Mouse (Mus musculus) layer of hippocampus, adult 8-10 months (tissue): ENCODE data around the gene Zbtb42. TPM values are rescaled to one million over a fixed set of nuclear protein-coding genes. Genes with fewer than 3 reads are reported as not detected.

Source experiments
- DNase-seq, 2 experiments: peaks; one replicate each; pipeline ENCODE4 v3.0.0; 2022; ENCODE audit warnings: low spot score in 2 of 2
- microRNA-seq, 2 experiments: library from miRNA; unstranded; fragments of <30 nt; microRNA quantifications; one replicate each; pipeline ENCODE4 v1.2.0; 2022
- total RNA-seq, 4 experiments: library from RNA; stranded (reverse); gene quantifications; 2 replicates each; pipeline ENCODE4 v1.2.4; 2022

Gene Zbtb42
- total RNA-seq, 4 experiments from 2014 or later: 0.98 to 2.2 (median 1.1) TPM

DNA sequence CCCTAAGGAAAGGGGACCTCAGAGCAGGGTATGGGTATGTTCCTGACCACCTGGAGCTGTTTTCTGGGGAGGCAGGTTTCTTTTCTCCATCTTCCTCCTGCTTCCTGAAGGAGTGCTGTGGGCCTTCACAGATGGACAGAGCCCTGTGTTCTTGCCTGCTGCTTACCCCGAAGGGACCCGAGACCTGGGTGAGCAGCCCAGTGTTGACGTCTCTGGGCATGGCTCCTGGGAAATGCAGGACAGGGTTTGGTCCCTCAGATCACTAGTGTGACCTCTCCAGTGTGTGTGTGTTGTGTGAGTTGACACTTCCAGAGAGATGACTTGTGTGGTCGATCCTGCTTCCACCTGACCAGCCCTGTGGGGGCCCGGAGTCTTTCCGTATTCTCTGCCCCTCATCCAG lies 44.8 kb downstream of the Zbtb42 start:
- DNase-seq: no peak

DNA sequence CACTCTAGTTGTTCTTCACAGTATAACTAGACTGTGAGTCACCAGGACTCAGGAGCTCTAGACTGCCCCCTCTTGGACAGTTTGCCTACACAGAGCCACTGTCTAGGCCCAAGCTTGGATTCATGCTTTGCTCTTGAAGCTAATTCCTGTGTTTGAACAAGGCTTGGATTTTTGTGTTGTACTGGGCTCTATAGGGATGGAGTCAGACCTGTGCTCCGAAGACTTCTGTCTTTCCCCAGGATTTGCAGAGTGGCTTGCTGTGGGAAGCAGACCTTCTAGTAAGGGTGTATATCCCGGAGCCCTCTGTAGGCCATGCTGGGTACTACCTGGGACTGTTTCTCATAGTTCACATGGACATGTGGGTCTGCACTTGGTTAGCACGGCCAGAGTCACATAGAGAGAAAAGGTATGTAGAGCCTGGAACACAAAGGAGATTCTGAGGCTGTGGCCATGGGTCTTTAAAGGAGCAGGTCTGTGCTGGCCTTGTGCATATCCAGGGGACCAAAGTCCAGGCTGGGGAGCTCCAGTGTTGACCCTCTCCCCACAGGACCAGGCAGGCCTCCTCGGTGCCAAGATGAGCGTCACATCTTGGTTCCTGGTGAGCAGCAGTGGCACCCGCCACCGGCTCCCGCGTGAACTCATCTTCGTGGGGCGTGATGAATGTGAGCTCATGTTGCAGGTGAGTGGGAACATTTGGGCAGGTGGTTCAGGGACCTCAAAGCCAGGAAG lies 45.6 kb downstream of the Zbtb42 start:
- DNase-seq: peak in 1 of 2 experiments; percentile 76

DNA sequence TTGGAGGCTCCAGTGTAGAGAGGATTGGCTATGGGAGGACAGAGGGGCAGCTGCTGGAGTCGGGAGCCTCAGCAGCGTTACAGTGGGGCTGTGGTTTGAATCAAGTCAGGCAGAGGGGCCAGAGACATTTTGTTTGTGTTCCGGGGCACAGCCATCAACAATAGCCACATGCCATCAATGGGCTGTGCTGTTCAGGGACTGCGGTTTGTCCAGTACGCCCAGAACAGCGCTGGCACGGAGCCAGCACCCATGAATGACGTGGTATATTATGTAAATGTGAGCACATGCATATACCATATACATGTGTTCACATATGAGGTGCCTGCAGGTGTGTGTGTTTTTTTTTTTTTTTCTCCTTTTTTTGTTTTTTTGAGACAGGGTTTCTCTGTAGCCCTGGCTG lies 49.2 kb downstream of the Zbtb42 start:
- no peak for DNase-seq

DNA sequence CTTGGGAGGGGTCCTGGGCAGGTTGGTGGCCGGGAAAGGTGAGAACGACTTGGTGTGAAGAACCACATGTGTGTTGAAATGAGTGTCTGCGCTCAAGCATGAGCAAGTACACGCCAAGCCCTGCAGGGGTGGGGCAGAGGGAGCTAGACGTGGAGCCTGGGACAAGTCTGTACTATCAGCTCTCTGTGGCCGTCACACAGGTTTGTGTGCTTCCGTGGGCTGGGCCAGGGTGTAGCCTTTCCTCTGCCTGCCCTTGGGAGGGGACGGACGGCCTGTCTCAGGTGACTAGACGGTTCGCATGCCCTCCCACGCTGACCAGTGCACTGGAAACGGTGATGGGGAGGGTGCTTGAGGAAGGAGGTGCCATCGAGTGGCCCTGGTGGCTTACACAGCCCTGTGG lies 52.2 kb downstream of the Zbtb42 start:
- DNase-seq: no peak

Small RNA genes lying within 50 kb of the gene (microRNA-seq; reads per million reads assigned to microRNA genes)
- 0 to 0.64 reads per million in 2 experiments for gene Mir6939

Other genes with a start within 250 kb of the Zbtb42 start
- under 1 TPM in 2 of 4 experiments, not detected in 2; 0.16 to 0.36 TPM for gene A530016L24Rik, start 189.4 kb upstream of the Zbtb42 start, total RNA-seq
- 100 to 1,000 TPM; 118 to 128 (median 123) TPM for gene Tmem179, start 162.1 kb upstream of the Zbtb42 start, total RNA-seq
- gene Inf2, start 90.0 kb upstream of the Zbtb42 start, total RNA-seq: 100 to 1,000 TPM; 111 to 121 (median 115) TPM
- 10 to 100 TPM in 3 of 4 experiments, 1 to 10 TPM in 1; 9.6 to 30.4 (median 20.8) TPM for gene Adssl1, start 58.8 kb upstream of the Zbtb42 start, total RNA-seq
- 10 to 100 TPM; 20.8 to 23.5 (median 22.1) TPM for gene Siva1, start 34.1 kb upstream of the Zbtb42 start, total RNA-seq
- gene Akt1, start 3.9 kb upstream of the Zbtb42 start, total RNA-seq: 100 to 1,000 TPM; 153 to 162 (median 161) TPM
- 100 to 1,000 TPM; 190 to 216 (median 203) TPM for gene Cep170b, start 41.6 kb downstream of the Zbtb42 start, total RNA-seq
- 10 to 100 TPM in 2 of 4 experiments, 1 to 10 TPM in 2; 7.3 to 36.6 (median 21.0) TPM for gene Pld4, start 81.8 kb downstream of the Zbtb42 start, total RNA-seq
- gene Ahnak2, start 123.8 kb downstream of the Zbtb42 start, total RNA-seq: 10 to 100 TPM in 2 of 4 experiments, 1 to 10 TPM in 2; 4.7 to 11.9 (median 8.2) TPM
- 10 to 100 TPM; 10.9 to 17.6 (median 14.0) TPM for gene Clba1, start 130.1 kb downstream of the Zbtb42 start, total RNA-seq
- gene Cdca4, start 150.6 kb downstream of the Zbtb42 start, total RNA-seq: 10 to 100 TPM; 10.1 to 12.0 (median 11.1) TPM
- gene Gpr132, start 189.4 kb downstream of the Zbtb42 start, total RNA-seq: not detected